Mouse (Mus musculus): ENCODE measurements at regions not wholly inside any gene's neighbourhood (a gene's known extent, or its start where the extent isn't known, plus 50 kb on each side); places are given as distances from the start of the nearest gene placed in this dataset.

DNA sequence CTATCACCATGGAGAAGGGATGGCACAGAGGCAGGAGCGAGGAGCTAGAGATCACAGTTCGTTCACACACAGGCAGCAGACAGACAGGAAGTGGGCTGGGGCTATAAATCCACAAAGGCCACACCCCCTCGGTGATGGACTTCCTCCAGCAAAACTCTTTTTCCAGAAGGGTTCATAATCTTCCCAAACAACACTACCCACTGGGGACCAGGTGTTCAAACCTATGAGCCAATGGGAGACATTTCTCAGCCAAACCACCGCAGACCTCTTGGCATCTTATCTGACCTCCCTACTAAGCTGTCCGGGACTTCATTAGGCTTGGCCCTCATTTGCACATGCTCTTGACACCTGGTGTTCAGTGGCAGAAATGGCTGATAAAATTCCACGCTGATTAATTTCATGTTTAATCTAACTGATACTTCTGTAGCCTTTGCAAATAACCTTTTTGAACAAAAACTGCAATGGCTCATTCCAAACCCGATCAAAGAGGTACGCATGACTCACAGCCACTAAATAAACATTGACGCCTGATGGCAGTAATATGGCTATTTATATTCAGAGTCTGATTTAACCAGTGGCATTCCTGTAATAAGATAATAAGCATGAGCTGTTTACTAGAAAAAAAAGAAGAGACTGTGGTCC lies 131.0 kb upstream of the Egln3 start:
- H3K27ac ChIP-seq (ENCODE audit: insufficient read depth, low read depth, low read length, poor library complexity, severe bottlenecking) = no peak overlapping the region
- H3K9me3 ChIP-seq (ENCODE audit: control insufficient read depth, insufficient read depth, low read depth, low read length) = no peaks in the 10 kb centered on the region
- DNase-seq (ENCODE audit: low read depth, low spot score) = no peak
- H3K4me1 ChIP-seq (ENCODE audit: control insufficient read depth in 2 of 2, insufficient read depth in 2 of 2, low read length in 2 of 2, poor library complexity in 1 of 2) = 0 out of 4 replicates have a peak, but pooled peaks cover 0 to 2% of the 10 kb centered on the region in 2 experiments
- TF ChIP-seq ZC3H11A (IDR thresholded peaks at IDR 0.05; ENCODE audit: borderline replicate concordance, low read depth, low read length) (no peak), ZNF384 (IDR thresholded peaks at IDR 0.05; ENCODE audit: low read depth, low read length) (no peak), CHD2 (IDR thresholded peaks at IDR 0.05; ENCODE audit: low read depth, low read length) (no peak), MAFK (IDR thresholded peaks at IDR 0.05; ENCODE audit: insufficient read depth, low read depth, low read length) (no peak), HCFC1 (IDR thresholded peaks at IDR 0.05; ENCODE audit: borderline replicate concordance, insufficient read depth, low read length) (no peak)
- H3K4me3 ChIP-seq (ENCODE audit: insufficient read depth in 1 of 2, low read depth in 1 of 2, low read length in 2 of 2, poor library complexity in 1 of 2, severe bottlenecking in 1 of 2) = no peak overlapping the region
- H3K9ac ChIP-seq (ENCODE audit: insufficient read depth, low read depth, low read length, poor library complexity, severe bottlenecking) = no peak overlapping the region
- in situ Hi-C loops (cut with MboI; ENCODE audit: low sequenced_read_pairs in 2 of 2, unreplicated experiment in 2 of 2) = no loop called here
- no peaks in the 10 kb centered on the region for H3K36me3 ChIP-seq (ENCODE audit: control insufficient read depth, insufficient read depth, low read length, poor library complexity, severe bottlenecking)

DNA sequence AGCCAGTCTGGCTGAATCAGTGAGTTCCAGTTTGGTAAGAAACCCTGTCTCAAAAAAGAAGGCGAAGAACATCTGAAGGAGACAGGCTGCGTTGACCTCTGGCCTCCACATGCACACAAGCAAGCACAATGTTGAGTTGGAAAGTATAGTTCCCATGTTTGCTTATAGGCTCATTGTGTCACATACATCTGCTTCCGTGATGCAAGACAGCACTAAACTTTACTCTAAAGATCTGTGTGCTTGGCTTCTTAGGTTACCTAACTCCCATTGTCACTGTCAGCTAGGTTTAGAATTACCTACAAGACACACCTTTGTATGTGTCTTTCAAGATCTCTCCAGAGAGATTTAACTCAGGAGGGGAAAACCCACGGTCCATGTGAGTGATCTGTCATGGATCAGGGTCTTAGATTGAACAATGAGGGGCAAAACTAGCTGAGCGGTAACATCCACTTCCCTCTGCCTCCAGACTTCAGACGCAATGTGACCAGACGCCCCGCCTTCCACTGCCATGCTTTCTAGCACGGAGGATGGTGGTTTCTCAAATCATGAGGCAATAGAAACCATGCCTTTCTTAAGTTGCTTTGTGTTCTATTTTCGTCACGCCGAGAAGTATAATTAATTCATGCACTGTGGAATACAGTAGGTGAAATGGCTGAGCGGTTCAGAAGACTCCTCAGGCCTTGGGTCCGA lies 130.1 kb upstream of the Egln3 start:
- Histone ChIP-seq H3K4me3 (ENCODE audit: insufficient read depth in 1 of 2, low read depth in 1 of 2, low read length in 2 of 2, poor library complexity in 1 of 2, severe bottlenecking in 1 of 2) (no peak overlapping the region), H3K4me1 (ENCODE audit: control insufficient read depth in 2 of 2, insufficient read depth in 2 of 2, low read length in 2 of 2, poor library complexity in 1 of 2) (0 out of 4 replicates have a peak, but pooled peaks cover 0 to 2% of the 10 kb centered on the region in 2 experiments), H3K36me3 (ENCODE audit: control insufficient read depth, insufficient read depth, low read length, poor library complexity, severe bottlenecking) (no peaks in the 10 kb centered on the region), H3K27ac (ENCODE audit: insufficient read depth, low read depth, low read length, poor library complexity, severe bottlenecking) (no peak overlapping the region), H3K9me3 (ENCODE audit: control insufficient read depth, insufficient read depth, low read depth, low read length) (no peaks in the 10 kb centered on the region), H3K9ac (ENCODE audit: insufficient read depth, low read depth, low read length, poor library complexity, severe bottlenecking) (no peak overlapping the region)
- no peak for DNase-seq (ENCODE audit: low read depth, low spot score)
- in situ Hi-C loops (cut with MboI; ENCODE audit: low sequenced_read_pairs in 2 of 2, unreplicated experiment in 2 of 2) = no loop called here
- no peak for TF ChIP-seq ZC3H11A (IDR thresholded peaks at IDR 0.05; ENCODE audit: borderline replicate concordance, low read depth, low read length)
- TF ChIP-seq ZNF384 (IDR thresholded peaks at IDR 0.05; ENCODE audit: low read depth, low read length) = no peak
- TF ChIP-seq MAFK (IDR thresholded peaks at IDR 0.05; ENCODE audit: insufficient read depth, low read depth, low read length) = no peak
- no peak for TF ChIP-seq CHD2 (IDR thresholded peaks at IDR 0.05; ENCODE audit: low read depth, low read length)
- TF ChIP-seq HCFC1 (IDR thresholded peaks at IDR 0.05; ENCODE audit: borderline replicate concordance, insufficient read depth, low read length) = no peak

DNA sequence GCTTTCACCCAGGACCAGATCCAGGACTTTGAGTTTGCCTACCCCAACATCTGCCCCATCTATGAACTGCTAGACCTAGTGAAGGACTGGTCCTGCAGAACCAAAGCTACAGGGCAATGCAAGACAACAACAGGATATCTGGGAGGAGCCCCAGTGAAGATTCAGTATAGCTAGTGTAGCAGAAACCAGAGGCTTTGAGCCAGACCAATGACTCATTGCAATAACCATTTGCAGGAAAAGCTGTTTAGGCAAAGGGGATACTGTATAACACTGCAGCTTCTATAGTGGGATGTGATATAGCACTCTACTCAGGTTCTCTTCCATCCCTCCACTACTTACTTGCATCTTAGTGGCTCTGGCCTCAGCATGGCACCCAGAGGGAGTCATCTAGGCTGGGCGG lies 123.8 kb upstream of the Egln3 start:
- H3K9ac ChIP-seq (ENCODE audit: insufficient read depth, low read depth, low read length, poor library complexity, severe bottlenecking) = no peak overlapping the region
- no peaks in the 10 kb centered on the region for H3K9me3 ChIP-seq (ENCODE audit: control insufficient read depth, insufficient read depth, low read depth, low read length)
- H3K4me1 ChIP-seq (ENCODE audit: control insufficient read depth in 2 of 2, insufficient read depth in 2 of 2, low read length in 2 of 2, poor library complexity in 1 of 2) = no peaks in the 10 kb centered on the region
- no peak overlapping the region for H3K27ac ChIP-seq (ENCODE audit: insufficient read depth, low read depth, low read length, poor library complexity, severe bottlenecking)
- H3K4me3 ChIP-seq (ENCODE audit: insufficient read depth in 1 of 2, low read depth in 1 of 2, low read length in 2 of 2, poor library complexity in 1 of 2, severe bottlenecking in 1 of 2) = no peak overlapping the region
- H3K36me3 ChIP-seq (ENCODE audit: control insufficient read depth, insufficient read depth, low read length, poor library complexity, severe bottlenecking) = no peaks in the 10 kb centered on the region
- DNase-seq (ENCODE audit: low read depth, low spot score) = no peak
- no peak for TF ChIP-seq ZNF384 (IDR thresholded peaks at IDR 0.05; ENCODE audit: low read depth, low read length)
- TF ChIP-seq CHD2 (IDR thresholded peaks at IDR 0.05; ENCODE audit: low read depth, low read length) = no peak
- TF ChIP-seq MAFK (IDR thresholded peaks at IDR 0.05; ENCODE audit: insufficient read depth, low read depth, low read length) = no peak
- TF ChIP-seq ZC3H11A (IDR thresholded peaks at IDR 0.05; ENCODE audit: borderline replicate concordance, low read depth, low read length) = no peak
- in situ Hi-C loops (cut with MboI; ENCODE audit: low sequenced_read_pairs in 2 of 2, unreplicated experiment in 2 of 2) = no loop called here

DNA sequence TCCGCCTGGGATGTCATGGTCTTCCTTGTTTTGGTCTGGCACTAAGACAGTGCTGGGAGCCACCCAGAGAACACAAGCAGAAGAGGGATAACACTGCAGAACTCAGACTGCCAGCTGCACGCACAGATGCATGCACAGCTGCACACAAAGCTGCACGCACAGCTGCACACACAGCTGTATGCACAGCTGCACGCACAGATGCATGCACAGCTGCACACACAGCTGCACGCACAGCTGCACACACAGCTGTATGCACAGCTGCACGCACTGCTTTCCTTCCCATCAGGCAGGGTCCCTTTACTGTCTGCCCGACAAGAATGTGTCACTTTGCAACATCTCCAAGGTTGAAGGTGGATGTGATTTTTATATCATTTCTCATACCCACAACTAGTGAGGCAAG lies 122.9 kb upstream of the Egln3 start:
- Histone ChIP-seq H3K9me3 (ENCODE audit: control insufficient read depth, insufficient read depth, low read depth, low read length) (no peaks in the 10 kb centered on the region), H3K36me3 (ENCODE audit: control insufficient read depth, insufficient read depth, low read length, poor library complexity, severe bottlenecking) (no peaks in the 10 kb centered on the region), H3K27ac (ENCODE audit: insufficient read depth, low read depth, low read length, poor library complexity, severe bottlenecking) (no peak overlapping the region), H3K4me3 (ENCODE audit: insufficient read depth in 1 of 2, low read depth in 1 of 2, low read length in 2 of 2, poor library complexity in 1 of 2, severe bottlenecking in 1 of 2) (no peak overlapping the region), H3K4me1 (ENCODE audit: control insufficient read depth in 2 of 2, insufficient read depth in 2 of 2, low read length in 2 of 2, poor library complexity in 1 of 2) (no peaks in the 10 kb centered on the region), H3K9ac (ENCODE audit: insufficient read depth, low read depth, low read length, poor library complexity, severe bottlenecking) (no peak overlapping the region)
- in situ Hi-C loops (cut with MboI; ENCODE audit: low sequenced_read_pairs in 2 of 2, unreplicated experiment in 2 of 2) = no loop called here
- DNase-seq (ENCODE audit: low read depth, low spot score) = no peak
- TF ChIP-seq ZC3H11A (IDR thresholded peaks at IDR 0.05; ENCODE audit: borderline replicate concordance, low read depth, low read length) = no peak
- TF ChIP-seq ZNF384 (IDR thresholded peaks at IDR 0.05; ENCODE audit: low read depth, low read length) = no peak
- TF ChIP-seq CHD2 (IDR thresholded peaks at IDR 0.05; ENCODE audit: low read depth, low read length) = no peak
